Mouse (Mus musculus) lung, postnatal 14 days (tissue): ENCODE results near the gene Jph2.
"Not testable (repeated sequence)": the region's sequence is repeated elsewhere in the genome, so short reads cannot be mapped to it uniquely, and the experiment has no call there.

ENCODE experiments used
- DNase-seq: peaks from one replicate; pipeline ENCODE4 v3.0.0; 2021

Gene Jph2

DNA sequence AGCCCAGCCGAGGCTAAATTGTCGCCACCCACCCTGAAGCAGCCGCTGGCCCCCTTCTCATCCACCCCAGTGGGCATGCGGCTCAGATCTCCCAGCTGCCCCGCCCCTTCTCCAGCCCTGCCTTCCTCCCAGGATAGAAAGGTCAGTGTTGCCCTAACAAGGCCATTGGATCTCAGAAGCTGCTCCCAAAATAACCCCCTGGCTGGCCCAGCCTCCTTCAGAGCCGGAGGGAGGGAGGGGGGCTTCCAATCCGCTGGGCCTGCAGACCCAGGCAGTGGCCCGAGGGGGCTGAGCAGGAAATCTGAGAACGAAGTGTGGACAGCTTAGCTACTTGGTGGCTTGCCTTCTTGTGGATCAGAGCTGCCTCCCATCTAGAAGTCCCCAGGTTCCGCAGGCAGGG lies at the start of gene Jph2:
TSS of gene Jph2 (minus strand) at position 89 of the 400 bp plus-strand sequence.
- peak; percentile 56 for DNase-seq

- no peak for DNase-seq
Observed at GRCm38 (mm10) chr2:163447375-163447774, 49.6 kb upstream of the Jph2 start.

DNA sequence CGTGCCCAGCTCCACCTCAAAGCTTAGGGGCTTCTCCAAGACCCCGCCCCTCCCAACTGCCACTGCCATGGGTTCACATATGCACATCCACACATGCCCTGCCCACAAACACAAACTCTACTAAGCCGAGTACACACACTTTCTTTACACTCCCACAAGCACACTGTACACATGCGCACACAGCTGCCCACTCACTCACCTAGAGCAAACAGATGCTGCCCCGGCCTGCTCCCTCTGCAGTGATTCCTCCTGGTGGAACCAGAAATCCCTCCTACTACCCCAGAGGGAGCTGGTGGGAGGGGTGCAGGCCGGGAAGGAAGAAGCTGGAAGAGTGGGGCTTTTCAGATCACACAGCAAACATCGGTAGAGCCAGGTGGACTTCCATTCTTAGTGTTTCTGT lies 46.2 kb upstream of the Jph2 start:
- DNase-seq = no peak

GRCm38 (mm10) chr2:163443543-163443942 lies 45.8 kb upstream of the Jph2 start:
- no peak for DNase-seq

- DNase-seq = no peak
Observed at GRCm38 (mm10) chr2:163439488-163439887, 41.7 kb upstream of the Jph2 start.

- peak; percentile 45 for DNase-seq
Observed at GRCm38 (mm10) chr2:163438619-163439451, 41.0 kb upstream of the Jph2 start.

GRCm38 (mm10) chr2:163438246-163438618 lies 40.4 kb upstream of the Jph2 start, which contains the start of gene Gdap1l1:
Gdap1l1 (plus strand) TSS chr2:163438476.
- no peak for DNase-seq

DNA sequence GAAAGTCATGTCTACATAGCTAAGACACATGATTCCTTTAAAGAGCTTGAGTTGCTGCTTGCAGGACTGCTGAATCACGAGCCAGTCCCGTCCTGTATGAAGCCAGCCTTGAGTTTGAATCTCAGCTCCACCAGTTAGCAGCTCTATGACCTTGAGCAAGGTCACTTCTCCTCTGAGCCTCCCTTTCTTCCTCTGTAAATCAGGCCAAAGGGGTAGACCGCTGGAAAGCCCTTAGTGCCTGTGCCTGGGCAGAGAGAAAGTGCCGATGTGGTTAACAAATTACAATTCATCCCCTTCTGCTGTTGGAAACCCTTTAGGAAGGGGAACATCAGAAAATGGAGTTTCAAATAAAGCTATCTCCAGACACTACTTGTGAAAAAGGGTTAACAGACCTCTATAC lies 40.0 kb upstream of the Jph2 start:
- DNase-seq = no peak

- no peak for DNase-seq
Observed at GRCm38 (mm10) chr2:163433971-163434370, 36.2 kb upstream of the Jph2 start.

GRCm38 (mm10) chr2:163431289-163431688 lies 33.5 kb upstream of the Jph2 start:
- peak; percentile 21 for DNase-seq

DNA sequence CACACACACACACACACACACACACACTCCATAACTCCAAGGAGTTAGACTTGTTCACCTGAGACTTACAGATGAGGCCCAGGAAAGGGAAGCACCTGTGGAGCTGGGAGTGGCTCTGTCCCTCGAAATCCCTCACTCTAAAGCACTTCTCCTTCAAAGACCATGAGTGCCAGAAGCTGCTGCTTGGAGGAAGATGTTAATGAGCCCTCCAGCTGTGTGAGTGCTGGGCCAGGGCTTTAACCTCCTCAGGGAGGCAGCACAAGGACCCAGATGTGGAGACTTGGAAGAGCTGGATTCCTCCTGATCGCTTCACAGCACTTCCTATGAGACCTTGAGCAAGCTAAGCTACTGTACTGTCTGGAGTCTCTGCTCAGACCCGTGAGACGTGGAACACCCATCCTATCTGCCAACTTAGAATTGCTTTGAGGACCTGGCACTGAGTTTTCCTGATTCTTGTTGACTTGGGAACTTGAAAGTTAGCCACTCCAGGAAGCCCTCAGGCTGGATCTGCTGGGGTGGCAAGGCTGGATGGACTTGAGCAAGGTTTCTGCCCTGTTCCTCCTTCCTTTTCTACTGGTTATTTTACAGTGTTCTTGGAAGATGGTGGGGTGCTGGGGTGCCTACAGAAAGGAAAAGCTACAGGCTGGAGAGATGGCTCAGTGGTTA lies 30.7 kb upstream of the Jph2 start:
- no peak for DNase-seq

DNA sequence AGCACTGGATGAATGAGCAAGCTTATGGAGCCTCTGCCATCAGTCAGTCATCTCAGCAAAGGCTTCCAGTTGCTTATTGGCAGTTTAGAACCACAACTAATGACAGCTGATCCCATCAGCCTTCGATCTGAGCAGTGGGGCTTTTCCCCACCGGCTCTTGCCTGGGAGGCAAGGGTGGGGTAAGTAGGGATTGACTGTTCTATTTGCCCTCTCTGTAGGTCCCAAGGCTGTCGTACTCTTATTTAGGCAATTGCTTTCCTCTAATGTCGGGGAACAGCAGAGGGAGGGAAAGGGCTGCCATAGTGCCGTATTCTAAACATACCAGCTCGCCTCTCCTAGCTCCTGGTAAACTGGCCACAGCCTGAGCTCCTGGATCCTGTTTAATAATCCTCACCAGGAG lies 26.8 kb upstream of the Jph2 start, which contains the start of gene Oser1:
TSS of gene Oser1 (minus strand) at position 101 of the 400 bp plus-strand sequence.
- DNase-seq = no peak

DNA sequence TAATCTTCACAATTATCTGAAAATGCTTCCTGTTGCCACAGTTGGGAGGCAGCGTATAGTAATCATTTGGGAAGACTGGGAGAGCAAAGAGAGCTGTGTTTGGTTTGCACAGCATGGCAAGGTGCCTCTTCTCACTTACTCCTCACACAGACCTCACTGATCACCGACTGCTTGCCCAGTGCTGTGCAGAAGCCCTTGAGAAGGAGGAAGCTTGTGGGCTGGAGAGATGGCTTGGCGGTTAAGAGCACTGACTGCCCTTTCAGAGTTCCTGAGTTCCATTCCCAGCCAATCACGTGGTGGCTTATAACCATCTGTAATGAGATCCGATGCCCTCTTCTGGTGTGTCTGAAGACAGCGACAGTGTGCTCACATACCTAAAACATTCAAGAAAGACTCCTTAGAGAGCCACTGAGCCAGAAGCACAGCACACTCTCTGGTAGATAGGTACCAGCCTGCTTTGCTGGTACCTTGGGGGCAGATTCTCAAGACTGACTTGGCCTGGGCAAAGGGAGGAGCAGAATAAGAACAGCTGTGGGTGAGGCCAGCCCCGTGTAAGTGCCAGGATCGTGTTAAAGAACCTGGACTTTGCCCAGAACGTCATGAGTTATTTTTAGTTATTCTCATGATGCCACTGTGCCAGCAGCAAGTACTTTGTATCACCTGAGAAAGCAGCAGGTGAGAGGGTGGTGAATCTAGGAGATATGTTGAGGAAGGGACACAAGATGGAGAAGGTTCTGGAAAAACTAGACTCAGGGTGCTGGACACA lies 25.3 kb upstream of the Jph2 start:
- no peak for DNase-seq

- no peak for DNase-seq
Observed at GRCm38 (mm10) chr2:163420366-163420886, 22.6 kb upstream of the Jph2 start.

GRCm38 (mm10) chr2:163419346-163420045 lies 21.7 kb upstream of the Jph2 start:
- DNase-seq = peak; percentile 99

GRCm38 (mm10) chr2:163418841-163419345 lies 21.1 kb upstream of the Jph2 start:
- DNase-seq = peak; percentile 49

DNA sequence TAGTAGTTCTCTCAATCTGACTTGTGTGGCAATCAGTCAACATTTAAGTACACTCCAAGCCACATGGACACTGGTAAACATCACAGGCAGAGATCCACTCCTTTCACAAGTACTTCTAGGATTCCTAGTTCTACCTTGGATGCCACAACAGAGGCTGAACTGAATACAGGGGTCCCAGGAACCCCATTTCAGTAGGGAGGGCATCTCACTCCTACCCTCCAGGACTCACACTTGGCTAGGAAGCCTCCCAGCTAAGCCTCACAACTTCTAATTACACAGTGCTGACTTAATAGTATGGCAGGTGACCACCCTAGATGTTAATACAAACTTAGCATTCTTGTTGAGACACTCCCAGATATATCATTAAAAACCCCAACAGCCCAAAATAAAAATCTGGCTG lies 20.0 kb upstream of the Jph2 start:
- DNase-seq = no peak

GRCm38 (mm10) chr2:163417026-163417425 lies 19.2 kb upstream of the Jph2 start:
- DNase-seq = no peak

- DNase-seq = no peak
Observed at GRCm38 (mm10) chr2:163412846-163413590, 15.2 kb upstream of the Jph2 start.

- no peak for DNase-seq
Observed at GRCm38 (mm10) chr2:163412419-163412818, 14.6 kb upstream of the Jph2 start.

GRCm38 (mm10) chr2:163411840-163412239 lies 14.0 kb upstream of the Jph2 start:
- DNase-seq = no peak

DNA sequence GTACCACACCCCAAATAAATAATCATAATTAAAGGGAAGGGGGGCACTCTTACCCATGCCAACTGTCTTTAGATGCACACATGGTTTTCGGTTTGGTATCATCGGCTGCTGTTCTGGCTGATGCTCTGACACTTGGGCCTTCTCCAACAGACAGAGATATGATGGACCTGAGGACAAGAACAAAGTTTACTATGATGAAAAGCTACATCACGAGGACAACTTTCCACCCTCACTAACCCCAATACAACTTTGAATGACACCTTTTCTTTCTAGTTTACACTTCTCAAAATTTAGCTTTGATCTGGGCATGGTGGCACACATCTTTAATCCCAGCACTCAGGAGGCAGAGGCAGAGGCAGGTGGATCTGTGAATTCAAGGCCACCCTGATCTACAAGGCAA lies 13.6 kb upstream of the Jph2 start:
- DNase-seq = not testable (repeated sequence)
